Mouse (Mus musculus) gastrocnemius, postnatal 10 days (tissue): ENCODE measurements at regions not wholly inside any gene's neighbourhood (a gene's known extent, or its start where the extent isn't known, plus 50 kb on each side); places are given as distances from the start of the nearest gene placed in this dataset.

Source experiments
- DNase-seq: peaks from one replicate; pipeline ENCODE4 v3.0.0; 2021; ENCODE audit warnings: mixed read lengths

DNA sequence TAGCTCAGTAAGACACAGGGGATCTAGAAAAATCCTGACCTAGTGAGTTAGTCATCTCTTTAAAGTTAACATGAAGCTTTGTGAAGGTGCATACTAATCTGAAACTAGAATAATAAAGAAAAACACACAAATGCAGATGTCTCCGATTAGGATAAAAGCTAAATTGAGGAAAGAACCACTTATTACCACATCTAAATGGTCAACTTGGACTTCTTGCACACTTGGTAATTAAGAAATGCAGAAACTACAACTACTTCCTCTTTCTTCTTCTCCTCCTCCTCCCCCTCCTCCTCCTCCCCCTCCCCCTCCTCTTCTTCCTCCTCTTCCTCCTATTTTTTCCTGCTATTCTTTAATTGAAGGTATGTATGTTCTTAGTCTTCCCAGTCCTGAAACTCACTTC lies 116.3 kb downstream of the Dkk1 start:
- no peak for DNase-seq

DNA sequence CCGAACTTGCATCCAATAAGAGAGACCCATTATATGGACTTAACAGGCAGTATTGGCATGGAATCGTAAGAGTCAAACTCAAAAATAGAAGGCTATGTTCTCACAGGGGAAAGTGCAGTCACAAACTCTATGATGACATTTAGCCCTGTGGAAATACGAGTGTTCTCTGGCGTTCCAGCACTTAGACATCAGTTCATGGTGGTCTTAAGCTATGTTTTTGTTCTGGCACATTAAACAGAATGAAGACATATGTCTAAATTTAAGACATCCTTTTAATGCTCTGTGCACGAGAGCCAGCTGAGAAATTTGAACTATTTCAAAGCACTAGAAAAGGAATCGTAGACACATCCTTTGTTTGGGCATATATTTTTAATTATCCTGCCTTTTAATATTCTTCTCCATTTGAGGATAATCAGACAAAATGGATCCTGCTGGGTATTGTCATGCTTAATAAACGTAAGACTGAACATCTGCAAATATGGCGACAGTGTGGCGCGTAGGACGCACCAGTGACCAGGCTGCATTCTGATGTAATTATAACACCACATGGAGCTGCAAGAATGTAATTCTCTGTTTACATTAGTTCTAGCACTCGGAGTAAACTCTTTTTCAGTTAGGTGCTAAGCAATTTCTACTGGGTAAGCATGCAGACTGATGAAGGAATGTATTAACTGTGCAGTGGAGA lies 114.3 kb downstream of the Dkk1 start:
- no peak for DNase-seq

DNA sequence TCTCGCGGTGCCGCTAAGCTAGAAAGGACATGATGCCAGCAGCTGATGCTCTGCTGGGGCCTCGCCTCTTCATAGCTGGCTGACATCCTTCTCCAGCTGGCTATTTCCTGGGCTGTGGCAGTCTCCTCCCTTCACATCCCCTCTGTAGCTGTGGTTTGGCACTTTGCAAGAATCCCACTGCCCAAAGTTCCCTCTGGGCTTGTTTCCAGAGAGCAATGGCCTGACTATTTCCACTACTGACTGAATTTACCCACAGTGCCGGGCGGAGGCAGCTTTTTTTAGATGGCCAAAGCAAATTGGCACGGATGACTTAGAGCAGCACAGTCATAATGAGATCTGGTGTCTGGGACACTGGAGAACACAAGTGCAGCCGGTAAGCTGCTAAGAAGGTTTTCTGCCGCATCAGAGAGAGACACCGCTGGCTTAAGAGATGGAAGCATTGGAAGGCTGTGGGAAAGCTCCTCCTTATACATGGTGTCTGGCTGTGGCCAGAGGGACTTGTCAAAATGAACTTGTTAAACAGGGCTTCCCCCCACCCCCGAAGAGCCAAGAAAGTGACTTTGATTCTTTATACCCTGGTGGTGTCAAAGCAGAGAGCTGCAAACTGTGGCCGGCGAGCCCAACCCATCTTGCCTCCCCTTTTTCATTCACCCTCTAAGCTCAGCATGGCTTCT lies 98.5 kb downstream of the Dkk1 start:
- peak; percentile 12 for DNase-seq

DNA sequence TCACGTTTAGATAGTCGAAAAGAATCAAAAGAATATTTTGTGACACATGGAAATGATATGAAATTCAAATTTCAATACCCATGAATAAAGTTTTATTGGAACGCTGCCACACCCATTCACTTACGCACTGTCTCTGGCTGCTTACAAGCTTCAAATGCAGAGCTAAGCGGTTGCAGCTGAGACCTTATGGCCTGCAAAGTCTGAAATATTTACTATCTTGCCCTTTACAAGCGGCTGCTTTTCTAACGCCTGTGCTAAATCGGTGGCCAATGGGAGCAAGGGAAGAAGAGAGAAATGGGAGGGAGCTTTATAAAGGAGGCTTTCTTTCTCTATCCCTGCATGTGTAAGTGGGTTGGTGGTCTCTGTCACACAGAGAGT lies 97.9 kb downstream of the Dkk1 start:
- no peak for DNase-seq

DNA sequence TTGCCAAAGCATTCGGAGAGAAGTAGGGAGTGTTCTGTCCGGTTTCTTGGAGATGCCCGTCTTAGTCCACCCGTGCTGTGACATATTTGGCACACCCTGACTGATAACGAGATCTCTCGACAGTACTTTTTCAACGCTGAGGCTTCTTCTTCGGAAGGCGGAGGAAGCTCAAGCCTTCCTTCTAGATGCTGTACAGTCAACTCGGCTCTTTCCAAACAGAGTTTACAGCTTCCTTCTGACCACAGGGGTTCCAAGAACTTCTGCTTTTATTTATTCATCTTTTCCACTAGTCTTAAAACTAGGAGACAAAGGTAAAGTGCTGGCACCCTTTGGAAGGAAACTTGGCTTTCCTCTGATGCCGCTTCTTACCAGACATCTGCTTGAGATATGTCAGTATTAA lies 96.8 kb downstream of the Dkk1 start:
- DNase-seq, result no peak

DNA sequence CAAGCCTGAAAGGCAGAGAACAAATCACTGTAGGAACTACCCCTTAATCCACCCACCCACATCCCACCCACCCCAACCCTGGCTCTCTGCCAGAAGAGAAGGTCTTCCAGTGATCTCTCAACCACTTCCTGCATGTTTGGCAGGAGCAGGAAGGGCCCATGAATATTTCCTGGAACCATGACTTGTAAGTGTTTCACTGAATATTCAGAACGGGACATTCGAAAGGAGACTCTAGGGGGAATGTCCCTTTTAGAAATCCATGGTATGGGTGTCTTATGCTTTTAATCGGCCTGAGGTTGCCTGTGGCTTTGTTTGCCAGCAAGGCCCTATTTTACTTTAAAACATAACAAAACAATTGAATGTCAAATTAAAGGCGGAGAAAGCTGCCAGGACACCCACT lies 66.0 kb downstream of the Dkk1 start:
- DNase-seq, result no peak

DNA sequence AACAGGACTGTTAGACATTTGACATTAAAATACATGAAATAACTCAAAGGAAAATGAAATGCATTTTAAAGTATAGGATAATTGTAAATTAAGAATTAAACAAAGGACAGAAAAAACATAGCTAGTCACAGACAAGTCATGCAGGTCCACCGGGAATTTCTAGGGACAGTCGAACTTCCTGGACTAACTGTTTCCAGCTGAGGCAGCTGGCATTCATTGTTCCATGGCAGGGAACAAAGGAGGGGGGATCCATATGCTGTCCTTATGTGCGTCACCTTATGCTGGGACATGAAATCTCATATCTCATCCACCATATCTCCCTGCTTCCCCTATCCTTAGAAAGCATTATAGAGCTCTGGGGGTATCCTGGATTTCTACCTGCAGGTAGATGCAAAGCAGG lies 59.7 kb downstream of the Dkk1 start:
- DNase-seq, result no peak

DNA sequence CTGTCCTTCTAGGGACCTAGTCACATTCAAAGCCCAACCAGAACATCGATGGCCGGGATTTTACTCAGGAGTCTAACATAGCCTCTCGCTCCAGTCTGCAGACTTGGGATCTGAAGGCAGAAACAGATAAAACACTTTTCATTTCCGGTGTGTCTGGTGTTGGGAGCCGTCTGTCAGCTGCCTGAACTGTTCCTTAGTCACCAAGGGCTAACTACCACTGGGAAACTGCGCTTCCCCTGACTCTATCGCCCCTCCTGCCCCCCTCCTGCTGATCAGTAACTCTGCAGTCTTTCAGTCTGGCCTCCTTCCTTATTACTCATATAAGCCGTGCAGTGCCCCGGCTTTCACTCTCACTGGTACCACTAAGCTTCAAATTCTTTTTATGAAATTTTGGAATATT lies 58.5 kb downstream of the Dkk1 start:
- DNase-seq, result no peak
